Mouse (Mus musculus): Measurements from ENCODE around the gene Esrp2. TPM values are rescaled to one million over a fixed set of nuclear protein-coding genes. Genes with fewer than 3 reads are reported as not detected.

The Esrp2 gene
- total and polyA plus RNA-seq, 3 experiments = 0.24 to 0.30 TPM; not detected in 1

DNA sequence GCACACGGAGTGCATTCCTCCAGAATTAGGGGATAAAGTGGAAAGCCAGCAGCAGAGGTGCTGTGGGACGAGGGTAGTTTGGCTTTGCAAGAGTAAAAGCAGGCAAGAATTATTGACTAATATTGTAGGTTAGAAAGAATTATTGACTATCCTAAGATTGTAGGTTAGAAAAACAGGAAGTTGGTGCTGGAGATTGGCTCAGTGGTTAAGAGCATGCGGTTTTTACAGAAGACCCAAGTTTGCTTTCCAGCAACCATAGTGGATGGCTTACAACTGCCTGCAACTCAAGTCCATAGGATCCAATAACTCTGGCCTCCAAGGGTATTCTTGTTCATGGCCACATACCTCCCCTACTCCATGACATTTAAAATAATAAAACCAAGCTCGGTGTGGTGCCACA is 9.2 kb upstream of the Esrp2 start:
- H3K79me2 ChIP-seq (replicated peaks; ENCODE audit: control insufficient read depth, extremely low read depth, insufficient read depth, poor library complexity, severe bottlenecking) = no peaks in the 10 kb centered on the region
- H3K9me3 ChIP-seq (replicated peaks; ENCODE audit: low read length) = no peaks in the 10 kb centered on the region
- in situ Hi-C loops (cut with MboI; ENCODE audit: low pct_ligation_motif_present, low pct_unique_long_range_greater_than_20kb, low sequenced_read_pairs) = loop anchor here (10.0 kb wide), 1 partner anchor 259 kb away; no protein-coding TSS in a partner anchor
- H3K36me3 ChIP-seq (replicated peaks in 1 of 2; ENCODE audit: control insufficient read depth in 1 of 2, insufficient read depth in 1 of 2, low read length in 1 of 2) = no peaks in the 10 kb centered on the region
- TF ChIP-seq SMC3 (IDR thresholded peaks at IDR 0.05; ENCODE audit: low read depth, low read length) (no peak), RCOR1 (conservative IDR thresholded peaks at IDR 0.05; ENCODE audit: low read depth, low read length) (no peak), BHLHE40 (IDR thresholded peaks at IDR 0.05; ENCODE audit: low read depth, low read length) (no peak), ZKSCAN1 (IDR thresholded peaks at IDR 0.05; ENCODE audit: borderline replicate concordance, low read depth, low read length) (no peak), ZNF384 (IDR thresholded peaks at IDR 0.05; ENCODE audit: low read depth, low read length) (no peak), ZC3H11A (IDR thresholded peaks at IDR 0.05; ENCODE audit: low read depth, low read length) (no peak), MEF2A (IDR thresholded peaks at IDR 0.05; ENCODE audit: borderline replicate concordance, low read depth, low read length) (no peak), KAT2A (IDR thresholded peaks at IDR 0.05; ENCODE audit: insufficient replicate concordance, low read length) (no peak), JUND (conservative IDR thresholded peaks at IDR 0.05; ENCODE audit: low read depth, low read length) (no peak), MYC (IDR thresholded peaks at IDR 0.05; ENCODE audit: low read depth, low read length) (no peak), USF2 (conservative IDR thresholded peaks at IDR 0.05; ENCODE audit: low read depth, low read length) (no peak), ZMIZ1 (IDR thresholded peaks at IDR 0.05; ENCODE audit: low read depth, low read length) (no peak), EP300 (IDR thresholded peaks at IDR 0.05; ENCODE audit: low read length) (no peak), POLR2A (IDR thresholded peaks at IDR 0.05; ENCODE audit: low read depth, low read length) (no peak), MAZ (IDR thresholded peaks at IDR 0.05; ENCODE audit: low read depth, low read length) (no peak)
- no peak overlapping the region for H3K27ac ChIP-seq (ENCODE audit: insufficient read depth, low read depth)
- DNase-seq (ENCODE audit: extremely low read depth) = no peak
- dilution Hi-C loops (cut with MboI; ENCODE audit: extremely low pct_ligation_motif_present, extremely low pct_unique_long_range_greater_than_20kb, low sequenced_read_pairs) = no loop called here
- no peaks in the 10 kb centered on the region for H3K27me3 ChIP-seq (replicated peaks)
- H3K4me2 ChIP-seq (ENCODE audit: insufficient read depth, low read depth, poor library complexity, severe bottlenecking) = no peak overlapping the region
- H3K9ac ChIP-seq (ENCODE audit: insufficient read depth, low read depth) = no peak overlapping the region
- H3K4me3 ChIP-seq (replicated peaks in 1 of 3; ENCODE audit: low read depth in 2 of 3, low read length in 2 of 3, poor library complexity in 1 of 3) = no peak overlapping the region
- peaks cover 7 to 9% of the 10 kb centered on the region in 2 experiments; a peak in 3 of 4 replicates for H3K4me1 ChIP-seq (ENCODE audit: control insufficient read depth in 1 of 2, insufficient read depth in 2 of 2)

GRCm38 (mm10) chr8:106145331-106145730 is 8.6 kb upstream of the Esrp2 start:
- H3K4me1 ChIP-seq (ENCODE audit: control insufficient read depth in 1 of 2, insufficient read depth in 2 of 2) = peaks cover 3 to 8% of the 10 kb centered on the region in 2 experiments; a peak in 2 of 4 replicates
- no peak overlapping the region for H3K27ac ChIP-seq (ENCODE audit: insufficient read depth, low read depth)
- no peak overlapping the region for H3K4me2 ChIP-seq (ENCODE audit: insufficient read depth, low read depth, poor library complexity, severe bottlenecking)
- H3K27me3 ChIP-seq (replicated peaks) = no peaks in the 10 kb centered on the region
- TF ChIP-seq RAD21 (IDR thresholded peaks at IDR 0.05; ENCODE audit: low read depth, low read length) (no peak), HCFC1 (IDR thresholded peaks at IDR 0.05; ENCODE audit: low read depth, low read length) (no peak), EP300 (IDR thresholded peaks at IDR 0.05; ENCODE audit: low read length) (no peak), ELF1 (IDR thresholded peaks at IDR 0.05; ENCODE audit: low read depth, low read length) (no peak), POLR2A (IDR thresholded peaks at IDR 0.05; ENCODE audit: low read depth, low read length) (no peak), ZNF384 (IDR thresholded peaks at IDR 0.05; ENCODE audit: low read depth, low read length) (no peak), E2F4 (IDR thresholded peaks at IDR 0.05; ENCODE audit: insufficient replicate concordance, low read depth, low read length) (no peak), CHD1 (IDR thresholded peaks at IDR 0.05; ENCODE audit: low read depth, low read length) (no peak), CHD2 (IDR thresholded peaks at IDR 0.05; ENCODE audit: low read length) (no peak)
- no peaks in the 10 kb centered on the region for H3K79me2 ChIP-seq (replicated peaks; ENCODE audit: control insufficient read depth, extremely low read depth, insufficient read depth, poor library complexity, severe bottlenecking)
- no peak overlapping the region for H3K9ac ChIP-seq (ENCODE audit: insufficient read depth, low read depth)
- in situ Hi-C loops (cut with MboI; ENCODE audit: low pct_ligation_motif_present, low pct_unique_long_range_greater_than_20kb, low sequenced_read_pairs) (loop anchor here (10.0 kb wide), 1 partner anchor 259 kb away; no protein-coding TSS in a partner anchor), dilution Hi-C loops (cut with MboI; ENCODE audit: extremely low pct_ligation_motif_present, extremely low pct_unique_long_range_greater_than_20kb, low sequenced_read_pairs) (no loop called here)
- no peaks in the 10 kb centered on the region for H3K36me3 ChIP-seq (replicated peaks in 1 of 2; ENCODE audit: control insufficient read depth in 1 of 2, insufficient read depth in 1 of 2, low read length in 1 of 2)
- H3K4me3 ChIP-seq (replicated peaks in 1 of 3; ENCODE audit: low read depth in 2 of 3, low read length in 2 of 3, poor library complexity in 1 of 3) = no peak overlapping the region
- no peaks in the 10 kb centered on the region for H3K9me3 ChIP-seq (replicated peaks; ENCODE audit: low read length)
- DNase-seq (ENCODE audit: extremely low read depth) = no peak

Measured in CH12.LX (cell line).